Mouse (Mus musculus): ENCODE results near the gene Kpna6. TPM values are rescaled to one million over a fixed set of nuclear protein-coding genes. Genes with fewer than 3 reads are reported as not detected.
"Not testable (repeated sequence)": the region's sequence is repeated elsewhere in the genome, so short reads cannot be mapped to it uniquely, and the experiment has no call there.

The Kpna6 gene
- polyA plus RNA-seq (2015; fragmentation: Nextera tagmentation; extraction: Ambion mirVana): 17.4 and 19.1 TPM in 2 replicates

- peak within 1 kb of the TSS; percentile 84 for H3K9ac ChIP-seq
- no peaks in the 10 kb centered on the region for H3K9me3 ChIP-seq
- peak within 1 kb of the TSS; percentile 75 for H3K4me2 ChIP-seq
- H3K4me1 ChIP-seq (replicated peaks): peaks cover 20% of the 10 kb centered on the region
- no peaks in the 10 kb centered on the region for H3K27me3 ChIP-seq
- peak within 1 kb of the TSS; percentile 82 for H3K4me3 ChIP-seq
- H3K27ac ChIP-seq (replicated peaks): peak within 1 kb of the TSS; percentile 90
- H3K36me3 ChIP-seq: peaks cover 16% of the 10 kb centered on the region
- WGBS: under 1% methylated on average over 65 of the region's 65 CpGs
- peak; percentile 94 for ATAC-seq (ENCODE audit: low FRiP score, low read depth)
Measured at GRCm38 (mm10) chr4:129672083-129672877, at the start of gene Kpna6. Gene Kpna6, minus strand, starts transcription at chr4:129672767.

- no peak for ATAC-seq (ENCODE audit: low FRiP score, low read depth)
- Histone ChIP-seq H3K4me3 (no peak overlapping the region), H3K36me3 (peaks cover 84% of the 10 kb centered on the region), H3K9me3 (no peaks in the 10 kb centered on the region), H3K27ac (replicated peaks) (no peak overlapping the region), H3K4me1 (replicated peaks) (no peaks in the 10 kb centered on the region), H3K27me3 (no peaks in the 10 kb centered on the region), H3K4me2 (no peak overlapping the region), H3K9ac (no peak overlapping the region)
- 88% methylated on average over 9 of the region's 9 CpGs for WGBS
Measured at GRCm38 (mm10) chr4:129716310-129716709, 43.7 kb upstream of the Kpna6 start.

GRCm38 (mm10) chr4:129709486-129710129 is 37.0 kb upstream of the Kpna6 start:
- peak; percentile 74; the same call in 1 of the 2 replicates for ATAC-seq (ENCODE audit: low FRiP score, low read depth)
- H3K36me3 ChIP-seq: peaks cover 71% of the 10 kb centered on the region

GRCm38 (mm10) chr4:129706750-129707149 is 34.2 kb upstream of the Kpna6 start:
- Histone ChIP-seq H3K4me2 (no peak overlapping the region), H3K36me3 (peaks cover 60% of the 10 kb centered on the region), H3K9me3 (no peaks in the 10 kb centered on the region), H3K4me1 (replicated peaks) (peaks cover 28% of the 10 kb centered on the region), H3K27me3 (no peaks in the 10 kb centered on the region), H3K27ac (replicated peaks) (peak overlapping the region; percentile 20; the same call in 1 of the 2 replicates), H3K9ac (no peak overlapping the region), H3K4me3 (no peak overlapping the region)
- 31% methylated on average over 3 of the region's 3 CpGs for WGBS
- no peak for ATAC-seq (ENCODE audit: low FRiP score, low read depth)

More at GRCm38 (mm10) chr4:129709486-129710129, 37.0 kb upstream of the Kpna6 start:
- Histone ChIP-seq H3K9ac (no peak overlapping the region), H3K4me2 (no peak overlapping the region), H3K27me3 (no peaks in the 10 kb centered on the region), H3K9me3 (no peaks in the 10 kb centered on the region), H3K4me1 (replicated peaks) (peaks cover 14% of the 10 kb centered on the region), H3K4me3 (no peak overlapping the region), H3K27ac (replicated peaks) (peak overlapping the region; percentile 67)
- 44% methylated on average over 8 of the region's 8 CpGs for WGBS

- H3K27me3 ChIP-seq: no peaks in the 10 kb centered on the region
- H3K4me1 ChIP-seq (replicated peaks): peaks cover 43% of the 10 kb centered on the region
- peaks cover 20% of the 10 kb centered on the region for H3K36me3 ChIP-seq
- H3K9me3 ChIP-seq: no peaks in the 10 kb centered on the region
- H3K9ac ChIP-seq: peak overlapping the region; percentile 12; the same call in 1 of the 2 replicates
- WGBS: 7% methylated on average over 11 of the region's 11 CpGs
- peak; percentile 79 for ATAC-seq (ENCODE audit: low FRiP score, low read depth)
- H3K27ac ChIP-seq (replicated peaks): peak overlapping the region; percentile 79
- no peak overlapping the region for H3K4me2 ChIP-seq
- no peak overlapping the region for H3K4me3 ChIP-seq
Measured at GRCm38 (mm10) chr4:129702454-129702853, 29.9 kb upstream of the Kpna6 start.

GRCm38 (mm10) chr4:129701503-129702377 is 29.2 kb upstream of the Kpna6 start:
- ATAC-seq (ENCODE audit: low FRiP score, low read depth): peak; percentile 25
- no peaks in the 10 kb centered on the region for H3K27me3 ChIP-seq
- H3K4me2 ChIP-seq: 0 out of 2 replicates have a peak overlapping the region, but pooled peaks have one; percentile 19
- H3K4me3 ChIP-seq: no peak overlapping the region
- H3K27ac ChIP-seq (replicated peaks): peak overlapping the region; percentile 79
- H3K4me1 ChIP-seq (replicated peaks): peaks cover 47% of the 10 kb centered on the region
- peak overlapping the region; percentile 12; the same call in 1 of the 2 replicates for H3K9ac ChIP-seq
- H3K36me3 ChIP-seq: peaks cover 19% of the 10 kb centered on the region
- H3K9me3 ChIP-seq: no peaks in the 10 kb centered on the region
- 40% methylated on average over 17 of the region's 17 CpGs for WGBS

GRCm38 (mm10) chr4:129700661-129701060 is 28.1 kb upstream of the Kpna6 start:
- not testable (repeated sequence) for H3K9me3 ChIP-seq; H3K9ac ChIP-seq; H3K4me2 ChIP-seq; ATAC-seq (ENCODE audit: low FRiP score, low read depth); H3K4me3 ChIP-seq; H3K27me3 ChIP-seq
- peaks cover 15% of the 10 kb centered on the region for H3K36me3 ChIP-seq
- WGBS: 93% methylated on average over 6 of the region's 6 CpGs
- peaks cover 47% of the 10 kb centered on the region for H3K4me1 ChIP-seq (replicated peaks)
- H3K27ac ChIP-seq (replicated peaks): peak overlapping the region; percentile 79; the same call in 1 of the 2 replicates

- peaks cover 15% of the 10 kb centered on the region for H3K36me3 ChIP-seq
- no peak overlapping the region for H3K4me2 ChIP-seq
- no peak for ATAC-seq (ENCODE audit: low FRiP score, low read depth)
- WGBS: 71% methylated on average over 1 of the region's 1 CpGs
- no peak overlapping the region for H3K27ac ChIP-seq (replicated peaks)
- no peaks in the 10 kb centered on the region for H3K27me3 ChIP-seq
- no peak overlapping the region for H3K4me3 ChIP-seq
- H3K4me1 ChIP-seq (replicated peaks): peaks cover 51% of the 10 kb centered on the region
- H3K9me3 ChIP-seq: no peaks in the 10 kb centered on the region
- H3K9ac ChIP-seq: no peak overlapping the region
Measured at GRCm38 (mm10) chr4:129700216-129700615, 27.6 kb upstream of the Kpna6 start.

- Histone ChIP-seq H3K9me3 (no peaks in the 10 kb centered on the region), H3K9ac (peak overlapping the region; percentile 71), H3K4me3 (peak overlapping the region; percentile 51), H3K27ac (replicated peaks) (peak overlapping the region; percentile 96), H3K27me3 (no peaks in the 10 kb centered on the region), H3K4me1 (replicated peaks) (peaks cover 46% of the 10 kb centered on the region), H3K36me3 (peaks cover 16% of the 10 kb centered on the region), H3K4me2 (peak overlapping the region; percentile 63)
- no peak for ATAC-seq (ENCODE audit: low FRiP score, low read depth)
- 82% methylated on average over 7 of the region's 7 CpGs for WGBS
Measured at GRCm38 (mm10) chr4:129697191-129697590, 24.6 kb upstream of the Kpna6 start.

- peaks cover 24% of the 10 kb centered on the region for H3K36me3 ChIP-seq
- peak within 1 kb of the TSS; percentile 96 for H3K27ac ChIP-seq (replicated peaks)
- H3K4me1 ChIP-seq (replicated peaks): peaks cover 38% of the 10 kb centered on the region
- H3K27me3 ChIP-seq: no peaks in the 10 kb centered on the region
- under 1% methylated on average over 50 of the region's 57 CpGs for WGBS
- ATAC-seq (ENCODE audit: low FRiP score, low read depth): peak; percentile 88
- peak within 1 kb of the TSS; percentile 71 for H3K9ac ChIP-seq
- H3K4me2 ChIP-seq: peak within 1 kb of the TSS; percentile 63
- no peaks in the 10 kb centered on the region for H3K9me3 ChIP-seq
- peak within 1 kb of the TSS; percentile 51 for H3K4me3 ChIP-seq
Measured at GRCm38 (mm10) chr4:129696158-129696985, 23.8 kb upstream of the Kpna6 start, which contains the start of gene Tmem39b. Gene Tmem39b, minus strand, starts transcription at chr4:129696838.

- Histone ChIP-seq H3K9me3 (no peaks in the 10 kb centered on the region), H3K4me3 (peak overlapping the region; percentile 51), H3K27ac (replicated peaks) (peak overlapping the region; percentile 96), H3K4me2 (peak overlapping the region; percentile 60), H3K4me1 (replicated peaks) (peaks cover 37% of the 10 kb centered on the region), H3K27me3 (no peaks in the 10 kb centered on the region), H3K9ac (peak overlapping the region; percentile 71), H3K36me3 (peaks cover 27% of the 10 kb centered on the region)
- ATAC-seq (ENCODE audit: low FRiP score, low read depth): peak; percentile 4; the same call in 1 of the 2 replicates
- 19% methylated on average over 6 of the region's 6 CpGs for WGBS
Measured at GRCm38 (mm10) chr4:129695815-129696157, 23.2 kb upstream of the Kpna6 start.

Measured in hindbrain, embryonic 15.5 days (tissue).